Mouse (Mus musculus) MEL (cell line): ENCODE results near the gene Arl3. TPM values are rescaled to one million over a fixed set of nuclear protein-coding genes. Genes with fewer than 3 reads are reported as not detected.

Experiments used
- DNase-seq: peaks from one replicate; pipeline ENCODE4 v3.0.0; 2011; ENCODE audit warnings: low read depth, low spot score
- H3K27ac ChIP-seq: 2 replicates; pipeline ENCODE4 v1.5.1; 2012; ENCODE audit warnings: low read depth, mild to moderate bottlenecking, control low read depth, low read length, moderate library complexity; ENCODE audit not compliant: control insufficient read depth
- H3K27me3 ChIP-seq, 2 experiments: fragments of 150-350 bp in 1 of 2; sonication (generic) in 1 of 2; 2 replicates each; pipeline ENCODE4 v1.6.1; 2012; ENCODE audit warnings: low read length in 2 of 2, mild to moderate bottlenecking in 2 of 2, improper control_type of control experiment in 1 of 2, moderate library complexity in 1 of 2; ENCODE audit not compliant: insufficient read depth in 2 of 2, control insufficient read depth in 1 of 2
- H3K36me3 ChIP-seq, 2 experiments: 2 replicates each; pipeline ENCODE4 v1.6.1; 2012 to 2014; ENCODE audit warnings: low read length in 2 of 2, improper control_type of control experiment in 1 of 2, inconsistent platforms in 1 of 2, mild to moderate bottlenecking in 1 of 2; ENCODE audit not compliant: insufficient read depth in 2 of 2, control insufficient read depth in 1 of 2
- H3K4me1 ChIP-seq, 2 experiments: fragments of 150-350 bp in 1 of 2; sonication (generic) in 1 of 2; 2 replicates each; pipeline ENCODE4 v1.6.1; 2012; ENCODE audit warnings: low read length in 2 of 2, improper control_type of control experiment in 1 of 2, mild to moderate bottlenecking in 1 of 2; ENCODE audit not compliant: insufficient read depth in 2 of 2, control insufficient read depth in 1 of 2
- H3K4me3 ChIP-seq, 2 experiments: fragments of 150-350 bp in 1 of 2; sonication (generic) in 1 of 2; 2 replicates each; pipeline ENCODE4 v1.5.1; 2012; ENCODE audit warnings: low read depth in 2 of 2, low read length in 2 of 2, mild to moderate bottlenecking in 2 of 2, moderate library complexity in 2 of 2, control low read depth in 1 of 2, improper control_type of control experiment in 1 of 2; ENCODE audit not compliant: control insufficient read depth in 1 of 2, insufficient read depth in 1 of 2
- H3K79me2 ChIP-seq: 2 replicates; pipeline ENCODE4 v1.6.1; 2012; ENCODE audit warnings: mild to moderate bottlenecking, low read length, moderate library complexity; ENCODE audit not compliant: control insufficient read depth, poor library complexity, insufficient read depth
- H3K9ac ChIP-seq: 2 replicates; pipeline ENCODE4 v1.6.1; 2012; ENCODE audit warnings: low read depth, mild to moderate bottlenecking, control low read depth, low read length, moderate library complexity; ENCODE audit not compliant: control insufficient read depth, poor library complexity, severe bottlenecking
- H3K9me3 ChIP-seq: fragments of 150-350 bp; sonication (generic); replicated peaks from 2 replicates; pipeline ENCODE4 v1.6.1; 2012; ENCODE audit warnings: mild to moderate bottlenecking, low read length, improper control_type of control experiment, moderate library complexity; ENCODE audit not compliant: insufficient read depth
- CHD1 ChIP-seq: IDR thresholded peaks from 2 replicates; pipeline ENCODE4 v1.6.1; 2012; ENCODE audit warnings: low read depth, mild to moderate bottlenecking, inconsistent platforms, low read length, improper control_type of control experiment
- CHD2 ChIP-seq: IDR thresholded peaks from 2 replicates; pipeline ENCODE4 v1.6.1; 2011; ENCODE audit warnings: low read length, improper control_type of control experiment
- CTCF ChIP-seq, 3 experiments: IDR thresholded peaks in 2 of 3; conservative IDR thresholded peaks in 1 of 3; 2 replicates each; pipeline ENCODE4 v1.5.1; 2011 to 2012; ENCODE audit warnings: low read length in 3 of 3, low read depth in 2 of 3, mild to moderate bottlenecking in 2 of 3, improper control_type of control experiment in 1 of 3, inconsistent platforms in 1 of 3, mixed read lengths in 1 of 3, moderate library complexity in 1 of 3; ENCODE audit not compliant: control insufficient read depth in 1 of 3, insufficient read depth in 1 of 3, poor library complexity in 1 of 3, severe bottlenecking in 1 of 3
- EP300 ChIP-seq, 2 experiments: IDR thresholded peaks; 2 replicates each; pipeline ENCODE4 v1.6.1; 2011; ENCODE audit warnings: improper control_type of control experiment in 2 of 2, low read length in 2 of 2, low read depth in 1 of 2, mild to moderate bottlenecking in 1 of 2
- JUND ChIP-seq: IDR thresholded peaks from 2 replicates; pipeline ENCODE4 v1.6.1; 2011; ENCODE audit warnings: low read depth, mild to moderate bottlenecking, improper control_type of control experiment, low read length
- KAT2A ChIP-seq: conservative IDR thresholded peaks from 2 replicates; pipeline ENCODE4 v1.6.1; 2012; ENCODE audit warnings: low read depth, low read length, improper control_type of control experiment, inconsistent platforms
- MEF2A ChIP-seq: IDR thresholded peaks from 2 replicates; pipeline ENCODE4 v1.6.1; 2014; ENCODE audit warnings: low read depth, mild to moderate bottlenecking, inconsistent platforms, low read length, improper control_type of control experiment; ENCODE audit not compliant: poor library complexity, insufficient replicate concordance, severe bottlenecking; ENCODE audit errors: extremely low read depth
- MXI1 ChIP-seq: IDR thresholded peaks from 2 replicates; pipeline ENCODE4 v1.6.1; 2011; ENCODE audit warnings: mild to moderate bottlenecking, low read depth, low read length, improper control_type of control experiment
- MYB ChIP-seq: IDR thresholded peaks from 2 replicates; pipeline ENCODE4 v1.6.1; 2011; ENCODE audit warnings: mild to moderate bottlenecking, low read depth, low read length, improper control_type of control experiment
- POLR2A ChIP-seq, 2 experiments: IDR thresholded peaks; 2 replicates each; pipeline ENCODE4 v1.6.1; 2011 to 2012; ENCODE audit warnings: low read length in 2 of 2, mild to moderate bottlenecking in 2 of 2, control low read depth in 1 of 2, improper control_type of control experiment in 1 of 2, low read depth in 1 of 2, moderate library complexity in 1 of 2; ENCODE audit not compliant: control insufficient read depth in 1 of 2, insufficient read depth in 1 of 2, poor library complexity in 1 of 2
- POLR2AphosphoS5 ChIP-seq: IDR thresholded peaks from 2 replicates; pipeline ENCODE4 v1.6.1; 2012; ENCODE audit warnings: low read depth, borderline replicate concordance, mild to moderate bottlenecking, inconsistent platforms, low read length, moderate library complexity, mixed read lengths
- RAD21 ChIP-seq: IDR thresholded peaks from 2 replicates; pipeline ENCODE4 v1.6.1; 2011; ENCODE audit warnings: mild to moderate bottlenecking, low read depth, low read length, improper control_type of control experiment
- TAL1 ChIP-seq: IDR thresholded peaks from 2 replicates; pipeline ENCODE4 v1.6.1; 2012; ENCODE audit warnings: mild to moderate bottlenecking, inconsistent platforms, low read length, moderate library complexity, mixed read lengths
- TBP ChIP-seq: IDR thresholded peaks from 2 replicates; pipeline ENCODE4 v1.8.0; 2011; ENCODE audit warnings: low read depth, low read length, improper control_type of control experiment
- USF1 ChIP-seq: IDR thresholded peaks from 2 replicates; pipeline ENCODE4 v1.6.1; 2014; ENCODE audit warnings: low read depth, mild to moderate bottlenecking, inconsistent platforms, low read length, improper control_type of control experiment, moderate library complexity
- USF2 ChIP-seq, 2 experiments: IDR thresholded peaks; 2 replicates each; pipeline ENCODE4 v1.6.1; 2011 to 2012; ENCODE audit warnings: improper control_type of control experiment in 2 of 2, low read length in 2 of 2, borderline replicate concordance in 1 of 2, inconsistent platforms in 1 of 2, low read depth in 1 of 2, mild to moderate bottlenecking in 1 of 2; ENCODE audit not compliant: insufficient read depth in 1 of 2
- ZNF384 ChIP-seq: IDR thresholded peaks from 2 replicates; pipeline ENCODE4 v1.6.1; 2012; ENCODE audit warnings: low read depth, mild to moderate bottlenecking, inconsistent platforms, low read length, improper control_type of control experiment
- polyA plus RNA-seq, 2 experiments: library from polyadenylated mRNA; stranded (reverse) in 1 of 2; unstranded in 1 of 2; fragments of >175 nt in 1 of 2; fragments of >200 nt in 1 of 2; gene quantifications; 2 replicates each; pipeline versions ENCODE4 v1.2.1 to v1.2.4; 2012; ENCODE audit warnings: low replicate concordance in 2 of 2, low read depth in 1 of 2; ENCODE audit not compliant: insufficient read length in 2 of 2, insufficient read depth in 1 of 2, missing spikeins in 1 of 2
- total RNA-seq: library from RNA; depleted of rRNA; stranded (reverse); fragments of 300-350 nt; gene quantifications from 2 replicates; pipeline ENCODE4 v1.2.3, GENCODE M21; 2012

Arl3 gene
- total and polyA plus RNA-seq, 3 experiments = 62.4 to 123 TPM; not detected in 1

- Histone ChIP-seq H3K27me3 (no peaks in the 10 kb centered on the region), H3K36me3 (peaks cover 0 to 5% of the 10 kb centered on the region in 2 experiments; a peak in 2 of 4 replicates), H3K27ac (no peak overlapping the region)
- no peak for TF ChIP-seq USF2 (IDR thresholded peaks at IDR 0.05; ENCODE audit: borderline replicate concordance in 1 of 2, insufficient read depth in 1 of 2, low read depth in 1 of 2, low read length in 2 of 2)
- no peak for TF ChIP-seq POLR2AphosphoS5
- no peak for TF ChIP-seq CTCF (IDR thresholded peaks at IDR 0.05 in 2 of 3, conservative IDR thresholded peaks at IDR 0.05 in 1 of 3; ENCODE audit: control insufficient read depth in 1 of 3, insufficient read depth in 1 of 3, low read depth in 2 of 3, low read length in 3 of 3, poor library complexity in 1 of 3, severe bottlenecking in 1 of 3)
- no peak for TF ChIP-seq POLR2A (IDR thresholded peaks at IDR 0.05; ENCODE audit: control insufficient read depth in 1 of 2, insufficient read depth in 1 of 2, low read depth in 1 of 2, low read length in 2 of 2, poor library complexity in 1 of 2)
- no peak for TF ChIP-seq CHD1
- no peak for TF ChIP-seq EP300 (IDR thresholded peaks at IDR 0.05; ENCODE audit: low read depth in 1 of 2, low read length in 2 of 2)
- no peak for TF ChIP-seq MEF2A
- TF ChIP-seq TBP = no peak
- TF ChIP-seq RAD21 = no peak
- TF ChIP-seq, all 39 proteins: peak for 0
- Histone ChIP-seq H3K4me1 (no peaks in the 10 kb centered on the region), H3K9ac (no peak overlapping the region), H3K4me3 (no peak overlapping the region), H3K9me3 (no peaks in the 10 kb centered on the region), H3K79me2 (no peaks in the 10 kb centered on the region)
- no peak for DNase-seq
Measured at GRCm38 (mm10) chr19:46619001-46619400, 46.0 kb upstream of the Arl3 start.

- H3K9ac ChIP-seq = no peak overlapping the region
- H3K79me2 ChIP-seq = no peaks in the 10 kb centered on the region
- no peaks in the 10 kb centered on the region for H3K9me3 ChIP-seq
- DNase-seq = no peak
- no peaks in the 10 kb centered on the region for H3K4me1 ChIP-seq
- H3K27me3 ChIP-seq = no peaks in the 10 kb centered on the region
- H3K4me3 ChIP-seq = no peak overlapping the region
- TF ChIP-seq JUND (no peak), EP300 (IDR thresholded peaks at IDR 0.05; ENCODE audit: low read depth in 1 of 2, low read length in 2 of 2) (no peak), KAT2A (no peak), USF1 (no peak), MYB (no peak), MXI1 (no peak), ZNF384 (no peak), POLR2AphosphoS5 (no peak), TAL1 (no peak), CHD2 (no peak)
- peaks cover 0 to 7% of the 10 kb centered on the region in 2 experiments; a peak in 2 of 4 replicates for H3K36me3 ChIP-seq
- no peak overlapping the region for H3K27ac ChIP-seq
Measured at GRCm38 (mm10) chr19:46618322-46618721, 45.3 kb upstream of the Arl3 start.
